Mouse (Mus musculus) forebrain, embryonic 14.5 days (tissue): ENCODE results near the gene Tsc22d1. TPM values are rescaled to one million over a fixed set of nuclear protein-coding genes. Genes with fewer than 3 reads are reported as not detected.

ENCODE experiments used
- ATAC-seq: fragments of 200-750 bp; cut with Nextera tagmentation; 2 replicates; pipeline ENCODE4 v1.8.0; 2017; ENCODE audit warnings: mild to moderate bottlenecking, moderate library complexity
- DNase-seq: peaks from one replicate; pipeline ENCODE4 v3.0.0-alpha.2; 2015; ENCODE audit warnings: low spot score
- H3K27ac ChIP-seq: fragments of 300-500 bp; sonication (generic); 2 replicates; pipeline ENCODE4 v1.5.1; 2014; ENCODE audit warnings: low read depth, mild to moderate bottlenecking, control low read depth, low read length, moderate library complexity
- H3K27me3 ChIP-seq: fragments of 300-500 bp; sonication (generic); replicated peaks from 2 replicates; pipeline ENCODE4 v1.6.1; 2014; ENCODE audit warnings: low read length, control low read depth, mixed read lengths; ENCODE audit not compliant: control insufficient read depth, insufficient read depth
- H3K36me3 ChIP-seq: fragments of 300-500 bp; sonication (generic); 2 replicates; pipeline ENCODE4 v1.6.1; 2014; ENCODE audit warnings: low read length, control low read depth; ENCODE audit not compliant: control insufficient read depth, insufficient read depth
- H3K4me1 ChIP-seq: fragments of 300-500 bp; sonication (generic); 2 replicates; pipeline ENCODE4 v1.6.1; 2014; ENCODE audit warnings: antibody characterized with exemption, low read length, control low read depth; ENCODE audit not compliant: control insufficient read depth, insufficient read depth
- H3K4me2 ChIP-seq: fragments of 300-500 bp; sonication (generic); 2 replicates; pipeline ENCODE4 v1.6.1; 2014; ENCODE audit warnings: mild to moderate bottlenecking, control low read depth, low read length
- H3K4me3 ChIP-seq: fragments of 300-500 bp; sonication (generic); 2 replicates; pipeline ENCODE4 v1.5.1; 2014; ENCODE audit warnings: low read depth, low read length, control low read depth
- H3K9ac ChIP-seq: fragments of 300-500 bp; sonication (generic); 2 replicates; pipeline ENCODE4 v1.6.1; 2014; ENCODE audit warnings: mild to moderate bottlenecking, low read length, control low read depth, moderate library complexity
- H3K9me3 ChIP-seq: fragments of 300-500 bp; sonication (generic); replicated peaks from 2 replicates; pipeline ENCODE4 v1.6.1; 2016; ENCODE audit warnings: low read length, control low read depth, mixed read lengths; ENCODE audit not compliant: control insufficient read depth
- WGBS: fragments of 180-500 bp; shearing (Covaris S2); extraction: QIAGEN DNeasy Blood & Tissue Kit; methylation state at CpG from one replicate; pipeline ENCODE4 v1.1.7; 2014; 5-methylcytosine and 5-hydroxymethylcytosine counted together
- polyA plus RNA-seq: library from polyadenylated mRNA; unstranded; fragments of >200 nt; fragmentation: Nextera tagmentation; extraction: Ambion mirVana; gene quantifications from 2 replicates; pipeline ENCODE4 v1.2.1, GENCODE M21; 2014

Gene Tsc22d1
- polyA plus RNA-seq, 1 experiment from 2014 or later = 854 TPM

- ATAC-seq = no peak
- Histone ChIP-seq H3K27me3 (no peaks in the 10 kb centered on the region), H3K27ac (peak overlapping the region; percentile 100), H3K36me3 (peaks cover 21% of the 10 kb centered on the region), H3K4me1 (peaks cover 23% of the 10 kb centered on the region), H3K4me2 (peak overlapping the region; percentile 91), H3K9me3 (no peaks in the 10 kb centered on the region), H3K4me3 (peak overlapping the region; percentile 89), H3K9ac (peak overlapping the region; percentile 99)
- under 1% methylated on average over 10 of the region's 10 CpGs for WGBS
- no peak for DNase-seq
Observed at GRCm38 (mm10) chr14:76413773-76414121, 1.0 kb upstream of the Tsc22d1 start.

- Histone ChIP-seq H3K4me2 (peak overlapping the region; percentile 91), H3K4me1 (peaks cover 28% of the 10 kb centered on the region), H3K9me3 (no peaks in the 10 kb centered on the region), H3K9ac (peak overlapping the region; percentile 99), H3K27me3 (no peaks in the 10 kb centered on the region), H3K4me3 (peak overlapping the region; percentile 89), H3K27ac (peak overlapping the region; percentile 100), H3K36me3 (peaks cover 25% of the 10 kb centered on the region)
- under 1% methylated on average over 56 of the region's 81 CpGs for WGBS
- ATAC-seq (peak; percentile 94), DNase-seq (peak; percentile 99)
Observed at GRCm38 (mm10) chr14:76414122-76414861, 469 bp upstream of the Tsc22d1 start.

GRCm38 (mm10) chr14:76415781-76416301 lies 1.1 kb downstream of the Tsc22d1 start:
- Histone ChIP-seq H3K27ac (peak overlapping the region; percentile 100), H3K4me2 (peak overlapping the region; percentile 91), H3K9me3 (no peaks in the 10 kb centered on the region), H3K36me3 (peaks cover 30% of the 10 kb centered on the region), H3K9ac (peak overlapping the region; percentile 99), H3K27me3 (no peaks in the 10 kb centered on the region), H3K4me3 (peak overlapping the region; percentile 89), H3K4me1 (peaks cover 36% of the 10 kb centered on the region)
- DNase-seq (peak; percentile 78), ATAC-seq (peak; percentile 3; the same call in 1 of the 2 replicates)
- WGBS = 1% methylated on average over 35 of the region's 38 CpGs

- DNase-seq = no peak
- H3K4me1 ChIP-seq = peaks cover 42% of the 10 kb centered on the region
- 42% methylated on average over 27 of the region's 27 CpGs for WGBS
Observed at GRCm38 (mm10) chr14:76416366-76417040, 1.7 kb downstream of the Tsc22d1 start.

GRCm38 (mm10) chr14:76417346-76417745 lies 2.6 kb downstream of the Tsc22d1 start:
- DNase-seq = no peak
- H3K9me3 ChIP-seq = no peaks in the 10 kb centered on the region
- WGBS = 89% methylated on average over 17 of the region's 17 CpGs
- no peak for ATAC-seq
- H3K9ac ChIP-seq = peak overlapping the region; percentile 99
- no peaks in the 10 kb centered on the region for H3K27me3 ChIP-seq
- H3K27ac ChIP-seq = no peak overlapping the region
- peak overlapping the region; percentile 89 for H3K4me3 ChIP-seq
- H3K36me3 ChIP-seq = peaks cover 38% of the 10 kb centered on the region
- peak overlapping the region; percentile 91 for H3K4me2 ChIP-seq
- H3K4me1 ChIP-seq = peaks cover 47% of the 10 kb centered on the region

More at GRCm38 (mm10) chr14:76416366-76417040, 1.7 kb downstream of the Tsc22d1 start:
- Histone ChIP-seq H3K4me3 (peak overlapping the region; percentile 89), H3K27ac (peak overlapping the region; percentile 100), H3K9me3 (no peaks in the 10 kb centered on the region), H3K9ac (peak overlapping the region; percentile 99), H3K4me2 (peak overlapping the region; percentile 91), H3K27me3 (no peaks in the 10 kb centered on the region), H3K36me3 (peaks cover 34% of the 10 kb centered on the region)
- ATAC-seq = no peak

GRCm38 (mm10) chr14:76420726-76421125 lies 6.0 kb downstream of the Tsc22d1 start:
- H3K9me3 ChIP-seq = no peaks in the 10 kb centered on the region
- H3K27ac ChIP-seq = no peak overlapping the region
- peak overlapping the region; percentile 72 for H3K4me2 ChIP-seq
- peaks cover 53% of the 10 kb centered on the region for H3K4me1 ChIP-seq
- ATAC-seq (no peak), DNase-seq (no peak)
- H3K9ac ChIP-seq = peak overlapping the region; percentile 40; the same call in 1 of the 2 replicates
- H3K27me3 ChIP-seq = no peaks in the 10 kb centered on the region
- peak overlapping the region; percentile 32 for H3K4me3 ChIP-seq
- WGBS = 64% methylated on average over 7 of the region's 7 CpGs
- H3K36me3 ChIP-seq = peaks cover 70% of the 10 kb centered on the region

GRCm38 (mm10) chr14:76421162-76421561 lies 6.4 kb downstream of the Tsc22d1 start:
- no peak overlapping the region; the same call in 1 of the 2 replicates for H3K9ac ChIP-seq
- H3K4me2 ChIP-seq = peak overlapping the region; percentile 72
- ATAC-seq (no peak), DNase-seq (no peak)
- peaks cover 74% of the 10 kb centered on the region for H3K36me3 ChIP-seq
- H3K4me1 ChIP-seq = peaks cover 55% of the 10 kb centered on the region
- peak overlapping the region; percentile 32 for H3K4me3 ChIP-seq
- 83% methylated on average over 4 of the region's 4 CpGs for WGBS
- H3K9me3 ChIP-seq = no peaks in the 10 kb centered on the region
- H3K27me3 ChIP-seq = no peaks in the 10 kb centered on the region
- H3K27ac ChIP-seq = no peak overlapping the region

- H3K36me3 ChIP-seq = peaks cover 71% of the 10 kb centered on the region
- 87% methylated on average over 7 of the region's 7 CpGs for WGBS
Observed at GRCm38 (mm10) chr14:76425422-76425821, 10.7 kb downstream of the Tsc22d1 start.

More at GRCm38 (mm10) chr14:76425422-76425821, 10.7 kb downstream of the Tsc22d1 start:
- H3K4me3 ChIP-seq = no peak overlapping the region
- no peaks in the 10 kb centered on the region for H3K9me3 ChIP-seq
- no peaks in the 10 kb centered on the region for H3K27me3 ChIP-seq
- DNase-seq = no peak
- H3K4me1 ChIP-seq = peaks cover 24% of the 10 kb centered on the region
- H3K4me2 ChIP-seq = no peak overlapping the region
- no peak for ATAC-seq
- no peak overlapping the region for H3K9ac ChIP-seq
- no peak overlapping the region; the same call in 1 of the 2 replicates for H3K27ac ChIP-seq
